Mouse (Mus musculus): ENCODE measurements around the gene Cybrd1.

The Cybrd1 gene

GRCm38 (mm10) chr2:71108541-71108940, 9.2 kb upstream of the Cybrd1 start:
- TF ChIP-seq GATA4 (IDR thresholded peaks at IDR 0.05; ENCODE audit: insufficient replicate concordance, low read length) = no peak

GRCm38 (mm10) chr2:71113489-71114171, 4.1 kb upstream of the Cybrd1 start:
- no peak for TF ChIP-seq GATA4 (IDR thresholded peaks at IDR 0.05; ENCODE audit: insufficient replicate concordance, low read length)

- TF ChIP-seq GATA4 (IDR thresholded peaks at IDR 0.05; ENCODE audit: insufficient replicate concordance, low read length) = no peak
Observed at GRCm38 (mm10) chr2:71116151-71116550, 1.6 kb upstream of the Cybrd1 start.

DNA sequence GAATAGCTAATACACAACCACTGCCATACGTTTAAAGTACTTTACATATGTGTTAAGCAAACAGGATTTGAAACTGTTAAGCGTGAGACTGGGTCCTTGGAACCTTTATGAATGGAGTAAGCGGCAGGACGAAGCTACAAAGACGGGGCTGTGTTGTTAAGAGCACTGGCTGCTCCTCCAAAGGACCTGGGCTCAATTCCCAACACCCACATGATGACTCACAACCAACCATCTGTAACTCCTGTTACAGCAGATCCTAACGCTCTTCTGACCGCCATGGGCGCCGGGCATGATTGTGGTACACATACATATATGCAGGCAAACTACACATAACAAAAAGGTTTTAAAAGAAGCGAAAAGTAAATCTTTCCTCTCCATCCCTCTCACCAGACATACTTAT, 3.1 kb downstream of the Cybrd1 start:
- TF ChIP-seq GATA4 (IDR thresholded peaks at IDR 0.05; ENCODE audit: insufficient replicate concordance, low read length) = no peak

DNA sequence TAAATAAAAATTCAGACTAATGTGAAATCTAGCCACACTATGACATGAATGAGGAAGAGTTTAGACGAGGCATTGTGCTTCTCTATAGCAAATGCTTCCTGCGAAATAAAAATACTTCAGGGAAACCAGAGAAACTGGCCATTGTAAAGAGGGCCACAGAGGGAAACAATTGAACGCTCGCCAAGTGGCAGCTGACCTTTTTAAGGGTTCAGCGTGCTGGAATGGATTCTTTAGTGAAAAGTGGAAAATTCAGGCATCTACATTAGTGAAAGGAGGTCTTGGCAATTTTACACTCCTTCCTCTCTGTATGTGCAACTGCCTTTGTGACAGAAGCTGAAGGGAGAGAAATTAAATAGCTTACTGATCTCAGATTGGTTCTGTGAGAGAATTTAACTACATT, 3.7 kb downstream of the Cybrd1 start:
- no peak for TF ChIP-seq GATA4 (IDR thresholded peaks at IDR 0.05; ENCODE audit: insufficient replicate concordance, low read length)

- no peak for TF ChIP-seq GATA4 (IDR thresholded peaks at IDR 0.05; ENCODE audit: insufficient replicate concordance, low read length)
Observed at GRCm38 (mm10) chr2:71122268-71123029, 4.7 kb downstream of the Cybrd1 start.

DNA sequence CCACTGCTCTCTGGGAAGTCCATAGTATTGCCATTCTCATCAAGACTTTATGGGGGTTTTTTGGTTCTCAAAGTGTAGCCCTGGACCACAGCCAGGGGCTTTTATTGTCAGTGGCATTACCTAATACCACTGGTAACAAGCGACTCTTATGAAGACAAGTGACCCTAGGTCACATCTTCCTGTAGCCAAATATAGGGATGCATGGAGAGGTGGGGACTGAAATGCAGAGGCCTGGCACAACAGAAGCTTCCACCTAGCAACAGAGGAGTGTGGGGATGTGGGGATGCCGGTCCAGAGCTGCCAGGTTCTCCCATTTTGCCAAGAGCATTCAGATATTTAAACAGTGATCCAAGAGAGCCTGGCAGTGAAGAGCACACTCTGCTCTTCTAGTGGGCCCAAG, 5.9 kb downstream of the Cybrd1 start:
- TF ChIP-seq GATA4 (IDR thresholded peaks at IDR 0.05; ENCODE audit: insufficient replicate concordance, low read length) = no peak

DNA sequence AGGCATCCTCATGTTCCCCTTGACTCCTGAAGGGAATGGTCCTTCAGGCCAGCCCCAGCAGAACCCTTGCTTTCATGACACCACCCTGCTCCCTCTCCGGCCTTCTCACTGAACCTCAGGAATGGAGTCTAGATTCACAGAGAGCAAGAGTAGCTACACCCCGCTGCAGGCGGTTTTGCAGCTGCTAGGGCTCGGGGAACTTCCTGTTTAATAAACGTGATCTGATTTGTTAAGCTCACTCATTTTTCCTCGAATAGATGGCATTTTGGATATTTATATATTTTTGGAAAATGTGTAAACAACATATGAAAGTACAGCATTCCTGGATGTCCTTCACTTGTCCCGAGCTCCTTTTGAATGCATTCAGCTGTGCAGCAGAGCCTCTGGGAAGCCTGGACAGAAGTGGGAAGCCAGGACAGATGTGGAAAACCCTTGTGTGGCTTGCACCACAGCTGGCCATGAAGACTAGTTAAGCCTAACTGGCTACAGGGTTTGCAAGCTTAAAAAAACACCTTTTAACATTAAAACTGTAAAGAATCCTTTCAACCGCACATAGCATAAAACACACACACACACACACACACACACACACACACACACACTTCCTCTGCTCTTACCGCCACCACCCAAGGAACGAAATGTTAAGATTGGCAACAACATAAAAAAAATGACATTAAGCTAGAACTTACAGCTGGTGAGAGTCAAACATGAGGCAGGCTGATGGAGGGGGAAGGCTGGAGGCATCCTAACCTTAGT, 10.2 kb downstream of the Cybrd1 start:
- no peak for TF ChIP-seq GATA4 (IDR thresholded peaks at IDR 0.05; ENCODE audit: insufficient replicate concordance, low read length)

GRCm38 (mm10) chr2:71130366-71130765, 12.6 kb downstream of the Cybrd1 start:
- no peak for TF ChIP-seq GATA4 (IDR thresholded peaks at IDR 0.05; ENCODE audit: insufficient replicate concordance, low read length)

DNA sequence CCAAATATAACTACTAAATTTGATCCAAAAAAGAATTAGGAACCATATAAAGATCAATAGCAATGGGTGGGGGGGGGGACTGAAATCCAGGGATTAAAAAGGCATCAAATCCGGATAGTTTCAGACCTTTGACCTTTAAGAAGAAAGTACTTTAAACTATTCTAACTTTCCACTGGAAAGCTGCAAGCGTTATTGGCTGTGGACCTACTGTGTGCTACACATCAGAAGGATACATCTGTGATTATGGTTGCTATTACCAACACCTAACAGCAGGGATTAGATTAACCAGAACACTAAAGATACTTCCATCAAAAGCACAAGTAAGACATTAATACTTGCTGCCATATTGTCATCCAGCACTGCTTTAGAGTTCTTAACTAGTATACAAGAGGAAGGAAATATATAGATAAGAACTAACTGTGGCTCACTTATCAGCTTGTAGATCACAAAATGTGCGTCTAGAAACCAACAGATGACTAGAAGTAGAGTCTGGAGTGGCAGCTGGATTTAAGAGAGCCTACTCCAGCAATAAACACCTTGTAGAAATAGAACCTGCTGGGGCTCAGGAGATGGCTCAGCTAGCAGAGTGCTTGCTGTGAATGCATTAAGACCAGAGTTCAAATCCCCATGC, 14.3 kb downstream of the Cybrd1 start:
- TF ChIP-seq GATA4 (IDR thresholded peaks at IDR 0.05; ENCODE audit: insufficient replicate concordance, low read length) = no peak

GRCm38 (mm10) chr2:71134041-71134505, 16.4 kb downstream of the Cybrd1 start:
- no peak for TF ChIP-seq GATA4 (IDR thresholded peaks at IDR 0.05; ENCODE audit: insufficient replicate concordance, low read length)

DNA sequence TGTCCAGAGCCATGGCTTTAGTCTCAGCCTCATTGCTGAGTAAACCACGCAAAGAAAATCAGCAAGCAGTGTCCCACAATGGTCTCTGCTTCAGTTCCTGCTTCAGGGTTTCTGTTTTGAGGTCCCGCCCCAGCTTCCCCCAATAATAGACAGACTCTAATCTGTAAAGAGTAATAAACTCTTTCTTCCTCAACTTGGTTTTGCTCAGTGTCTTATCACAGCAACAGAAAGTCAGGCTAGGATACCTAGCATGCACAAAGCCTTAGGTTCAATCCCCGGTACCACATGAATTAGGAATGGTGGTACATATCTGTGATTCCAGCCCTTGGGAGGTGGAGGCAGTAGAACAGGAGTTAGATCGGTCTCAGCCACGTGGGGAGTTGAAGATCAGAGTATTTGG, 17.1 kb downstream of the Cybrd1 start:
- no peak for TF ChIP-seq GATA4 (IDR thresholded peaks at IDR 0.05; ENCODE audit: insufficient replicate concordance, low read length)

- no peak for TF ChIP-seq GATA4 (IDR thresholded peaks at IDR 0.05; ENCODE audit: insufficient replicate concordance, low read length)
Observed at GRCm38 (mm10) chr2:71140622-71141021, 22.9 kb downstream of the Cybrd1 start.

DNA sequence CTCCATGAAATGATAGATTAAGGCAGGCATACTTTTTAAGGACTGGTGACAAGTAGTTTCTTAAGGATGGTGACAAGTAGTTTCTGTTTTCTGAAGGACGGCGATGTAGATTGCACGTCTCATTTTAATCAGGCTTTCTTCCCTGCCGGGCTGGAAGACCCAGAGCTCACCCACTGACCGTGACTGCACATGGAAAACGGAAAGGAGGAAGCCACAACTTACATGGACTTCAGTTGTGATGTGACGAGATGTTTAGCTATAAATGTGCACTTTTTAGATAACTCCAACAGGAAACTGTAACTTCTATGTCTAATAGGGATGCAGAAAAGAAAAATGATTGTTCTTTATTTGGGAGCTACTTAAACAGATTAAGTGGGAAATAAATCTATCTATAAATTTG, 24.7 kb downstream of the Cybrd1 start:
- no peak for TF ChIP-seq GATA4 (IDR thresholded peaks at IDR 0.05; ENCODE audit: insufficient replicate concordance, low read length)

DNA sequence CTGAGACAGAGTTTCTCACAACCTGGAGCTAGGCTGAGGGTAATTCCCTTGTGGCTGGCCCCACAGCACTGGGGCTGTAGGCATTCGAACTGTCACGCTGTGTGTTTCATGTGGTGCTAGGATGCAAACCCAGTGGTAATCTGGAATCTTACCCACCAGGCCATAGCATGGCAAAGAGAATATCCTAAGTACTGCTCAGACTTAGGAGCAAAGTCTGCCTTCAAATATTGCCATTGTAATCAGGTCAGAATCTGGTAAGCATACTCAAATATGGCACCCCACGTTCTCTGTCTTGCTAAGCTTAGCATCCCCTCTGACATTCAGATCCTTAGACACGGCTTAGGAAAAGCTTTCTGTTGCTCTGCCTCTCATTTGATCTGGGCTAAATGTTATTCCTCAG, 28.1 kb downstream of the Cybrd1 start:
- no peak for TF ChIP-seq GATA4 (IDR thresholded peaks at IDR 0.05; ENCODE audit: insufficient replicate concordance, low read length)

Measured in liver, adult (tissue).